Mouse (Mus musculus): Measurements from ENCODE around the gene Tenm4. TPM values are rescaled to one million over a fixed set of nuclear protein-coding genes. Genes with fewer than 3 reads are reported as not detected.
A peak's percentile ranks its signal among the peaks of the same experiment; 100 is the strongest.

Gene Tenm4
- total RNA-seq, 2 experiments from 2014 or later: under 0.01 TPM; not detected in 1

DNA sequence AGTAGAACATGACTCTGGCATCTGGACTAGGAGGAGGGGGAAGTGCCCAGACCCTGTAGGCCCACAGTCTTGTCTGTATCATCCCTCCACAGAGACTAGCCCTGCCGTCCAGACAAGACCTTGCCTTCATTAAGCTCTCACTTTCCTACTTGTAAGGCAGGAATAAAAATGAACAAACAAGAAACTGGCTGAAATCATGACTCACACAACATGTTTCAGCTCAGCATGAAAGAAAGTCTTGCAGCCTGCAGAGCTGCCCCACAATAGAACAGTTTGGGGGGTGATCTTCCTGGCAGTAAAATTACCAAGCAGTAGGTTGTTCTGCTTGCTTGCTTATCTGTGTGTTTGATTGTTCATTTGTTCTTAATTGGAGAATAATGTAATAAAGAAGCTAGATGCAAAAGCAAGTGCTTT, 539.6 kb downstream of the Tenm4 start:
- no peak for ATAC-seq (ENCODE audit: poor library complexity, severe bottlenecking)

DNA sequence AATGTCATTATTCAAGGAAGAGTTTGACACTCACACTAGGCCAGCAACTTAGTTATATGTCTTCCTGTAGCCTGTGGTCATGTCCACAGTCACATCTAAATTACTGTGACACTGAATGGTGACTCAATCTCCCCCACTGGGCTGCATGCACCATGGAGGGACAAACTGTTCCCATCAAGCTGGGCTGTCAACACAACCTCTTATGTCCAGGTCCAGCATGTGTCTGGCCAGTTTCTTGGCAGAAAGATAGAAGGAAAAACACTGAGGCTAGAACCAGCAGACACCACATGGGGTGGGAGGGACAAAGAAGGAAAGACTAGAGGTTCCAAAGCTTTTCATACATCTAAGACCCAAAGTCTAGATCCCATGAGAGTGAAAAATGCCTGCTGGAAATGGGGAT, 541.8 kb downstream of the Tenm4 start:
- ATAC-seq (ENCODE audit: poor library complexity, severe bottlenecking): no peak

GRCm38 (mm10) chr7:96716911-96717310, 545.9 kb downstream of the Tenm4 start:
- no peak for ATAC-seq (ENCODE audit: poor library complexity, severe bottlenecking)

DNA sequence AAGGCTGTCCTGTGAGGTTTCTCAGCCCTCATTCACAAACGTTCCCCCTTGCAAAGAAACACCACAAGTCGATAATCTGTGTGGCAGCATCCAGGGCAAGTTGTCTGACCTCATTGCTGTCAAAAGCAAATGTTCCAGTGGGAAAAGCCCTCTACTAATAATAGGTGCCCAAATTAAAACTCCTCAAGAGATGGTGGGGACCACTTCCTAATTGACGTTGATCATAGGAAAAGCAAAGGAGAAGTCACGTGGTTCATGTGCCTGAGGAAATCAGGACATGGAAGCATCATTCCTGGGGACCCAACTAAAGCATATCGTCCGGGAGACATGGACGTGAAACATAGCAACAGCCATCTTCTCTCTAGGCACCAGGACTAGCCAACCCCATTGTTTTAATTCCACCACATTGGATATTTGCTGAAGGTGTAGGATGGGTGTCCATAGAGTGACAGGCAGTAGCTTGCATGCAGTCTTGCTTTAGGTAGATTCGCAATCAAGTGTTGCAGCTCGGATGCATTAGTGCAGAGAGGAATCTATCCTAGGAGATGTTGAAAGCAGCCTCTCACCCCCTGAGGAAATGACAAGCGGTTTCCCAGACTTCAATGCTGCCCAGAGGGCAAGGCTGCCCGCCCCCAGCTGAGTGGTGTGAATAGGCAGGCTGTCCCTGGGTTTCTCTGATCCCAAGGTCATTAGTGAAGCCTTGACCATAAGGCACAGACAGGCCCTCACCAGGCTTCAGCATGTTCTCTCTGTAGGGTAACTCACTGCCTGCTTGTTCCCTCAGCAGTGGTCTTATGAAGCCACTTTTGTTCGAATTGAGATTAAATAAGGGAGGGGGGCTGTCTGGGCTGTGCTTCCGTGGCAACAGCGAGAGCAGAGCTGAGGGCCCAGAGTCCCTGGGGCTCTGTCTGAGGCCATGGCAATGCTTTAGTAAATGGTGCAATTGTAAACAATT, 547.4 kb downstream of the Tenm4 start:
- ATAC-seq (ENCODE audit: poor library complexity, severe bottlenecking): no peak

DNA sequence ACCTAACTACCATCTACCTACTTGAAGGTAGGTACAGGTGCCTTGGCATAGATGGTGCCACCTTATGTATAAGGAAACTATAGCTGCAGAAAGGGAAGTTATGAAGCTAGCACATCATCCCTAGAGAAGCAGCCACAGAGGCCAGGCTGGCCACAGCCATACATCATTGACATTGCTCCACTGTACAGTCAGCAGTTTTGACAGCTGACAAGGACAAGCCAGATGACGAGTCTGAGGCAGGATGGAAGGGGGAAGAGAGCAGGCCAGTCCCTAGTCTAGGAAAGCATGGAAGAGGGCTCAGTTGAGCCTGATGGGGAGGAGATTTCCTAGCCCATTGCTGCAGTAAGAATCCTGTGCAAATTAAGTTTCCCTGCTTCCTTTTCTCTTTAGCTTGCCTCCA, 548.9 kb downstream of the Tenm4 start:
- peak; percentile 29; the same call in 1 of the 2 replicates for ATAC-seq (ENCODE audit: poor library complexity, severe bottlenecking)

GRCm38 (mm10) chr7:96720465-96720864, 549.4 kb downstream of the Tenm4 start:
- no peak for ATAC-seq (ENCODE audit: poor library complexity, severe bottlenecking)

- no peak for ATAC-seq (ENCODE audit: poor library complexity, severe bottlenecking)
Measured at GRCm38 (mm10) chr7:96722796-96723195, 551.8 kb downstream of the Tenm4 start.

DNA sequence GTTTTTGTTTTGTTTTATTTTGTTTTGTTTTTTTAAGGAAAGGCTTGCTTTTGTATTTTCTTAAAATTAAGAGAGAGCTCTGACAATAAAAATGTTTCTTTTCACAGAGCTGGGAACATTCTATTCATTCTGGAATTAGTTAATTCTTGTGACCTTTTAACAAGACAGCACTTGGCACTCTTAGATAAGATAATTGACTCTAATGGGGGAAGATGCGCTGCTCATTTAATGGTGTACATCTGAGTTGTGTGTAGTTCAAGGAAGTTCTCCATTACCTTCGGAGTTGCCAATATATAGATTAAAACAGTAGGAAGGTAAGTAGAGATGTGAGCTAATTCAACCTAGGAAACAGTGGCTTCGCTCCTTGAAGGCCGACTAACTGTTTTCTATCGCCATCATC, 554.6 kb downstream of the Tenm4 start:
- no peak for ATAC-seq (ENCODE audit: poor library complexity, severe bottlenecking)

GRCm38 (mm10) chr7:96730360-96730759, 559.3 kb downstream of the Tenm4 start:
- ATAC-seq (ENCODE audit: poor library complexity, severe bottlenecking): peak; percentile 86

DNA sequence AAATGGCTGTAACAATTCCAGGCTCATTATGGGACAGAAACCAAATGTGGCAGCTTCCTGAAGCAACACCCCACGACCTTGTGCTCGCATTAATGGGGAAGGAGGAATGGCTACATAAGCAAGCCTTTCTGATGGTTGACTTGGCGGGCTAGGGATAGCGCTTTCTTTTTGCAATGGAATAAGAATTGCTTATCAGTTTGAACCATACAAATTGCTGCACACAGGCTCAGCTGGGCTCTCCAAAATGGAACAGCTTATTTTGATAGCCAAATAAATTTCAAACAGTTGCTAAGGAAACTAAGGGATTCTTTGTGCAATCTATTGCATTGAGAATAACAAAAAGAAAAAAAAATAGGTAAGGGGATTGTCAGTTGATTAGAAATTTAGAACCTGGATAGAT, 560.9 kb downstream of the Tenm4 start:
- ATAC-seq (ENCODE audit: poor library complexity, severe bottlenecking): no peak

GRCm38 (mm10) chr7:96734315-96735058, 563.4 kb downstream of the Tenm4 start:
- peak; percentile 58 for ATAC-seq (ENCODE audit: poor library complexity, severe bottlenecking)

- no peak for ATAC-seq (ENCODE audit: poor library complexity, severe bottlenecking)
Measured at GRCm38 (mm10) chr7:96740631-96741030, 569.6 kb downstream of the Tenm4 start.

GRCm38 (mm10) chr7:96742221-96742620, 571.2 kb downstream of the Tenm4 start:
- no peak for ATAC-seq (ENCODE audit: poor library complexity, severe bottlenecking)

DNA sequence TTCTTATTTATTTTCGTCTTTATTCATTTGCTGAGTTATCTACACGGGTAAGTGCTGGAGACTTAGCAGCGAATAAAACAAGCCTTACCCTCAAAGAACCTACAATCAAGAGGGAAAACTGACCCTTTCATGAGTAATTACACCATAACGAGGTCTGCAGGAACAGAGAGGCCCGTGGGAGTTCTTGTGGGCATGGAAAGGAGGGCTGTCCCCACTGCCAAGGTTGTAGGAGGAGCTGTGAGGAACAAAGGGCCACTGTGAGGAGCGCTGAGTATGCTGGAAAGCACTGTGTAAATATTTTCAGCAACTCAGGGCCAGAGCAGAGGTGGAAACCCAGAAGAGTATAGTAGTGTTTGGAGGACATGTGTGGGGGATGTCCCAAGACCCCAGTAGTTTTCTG, 574.9 kb downstream of the Tenm4 start:
- no peak for ATAC-seq (ENCODE audit: poor library complexity, severe bottlenecking)

- peak; percentile 82 for ATAC-seq (ENCODE audit: poor library complexity, severe bottlenecking)
Measured at GRCm38 (mm10) chr7:96746706-96747105, 575.7 kb downstream of the Tenm4 start.

GRCm38 (mm10) chr7:96748538-96749045, 577.5 kb downstream of the Tenm4 start:
- ATAC-seq (ENCODE audit: poor library complexity, severe bottlenecking): no peak

- ATAC-seq (ENCODE audit: poor library complexity, severe bottlenecking): no peak
Measured at GRCm38 (mm10) chr7:96749753-96750152, 578.7 kb downstream of the Tenm4 start.

GRCm38 (mm10) chr7:96751236-96751635, 580.2 kb downstream of the Tenm4 start:
- no peak for ATAC-seq (ENCODE audit: poor library complexity, severe bottlenecking)

DNA sequence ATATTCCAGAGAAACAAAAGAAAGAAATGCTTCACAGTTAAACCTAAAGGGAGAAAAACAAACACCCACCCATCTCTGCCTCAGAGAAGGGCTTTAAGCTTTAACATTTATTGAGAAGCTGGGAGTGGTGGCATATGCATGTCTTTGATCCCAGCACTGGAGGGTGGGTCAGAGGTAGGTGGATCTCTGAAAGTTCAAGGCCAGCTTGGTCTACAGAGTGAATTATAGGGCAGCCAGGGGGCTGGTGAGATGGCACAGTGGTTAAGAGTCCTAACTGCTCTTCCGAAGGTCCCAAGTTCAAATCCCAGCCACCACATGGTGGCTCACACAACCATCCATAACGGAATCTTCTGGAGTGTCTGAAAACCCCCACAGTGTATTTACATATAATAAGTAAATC, 581.7 kb downstream of the Tenm4 start:
- no peak for ATAC-seq (ENCODE audit: poor library complexity, severe bottlenecking)

DNA sequence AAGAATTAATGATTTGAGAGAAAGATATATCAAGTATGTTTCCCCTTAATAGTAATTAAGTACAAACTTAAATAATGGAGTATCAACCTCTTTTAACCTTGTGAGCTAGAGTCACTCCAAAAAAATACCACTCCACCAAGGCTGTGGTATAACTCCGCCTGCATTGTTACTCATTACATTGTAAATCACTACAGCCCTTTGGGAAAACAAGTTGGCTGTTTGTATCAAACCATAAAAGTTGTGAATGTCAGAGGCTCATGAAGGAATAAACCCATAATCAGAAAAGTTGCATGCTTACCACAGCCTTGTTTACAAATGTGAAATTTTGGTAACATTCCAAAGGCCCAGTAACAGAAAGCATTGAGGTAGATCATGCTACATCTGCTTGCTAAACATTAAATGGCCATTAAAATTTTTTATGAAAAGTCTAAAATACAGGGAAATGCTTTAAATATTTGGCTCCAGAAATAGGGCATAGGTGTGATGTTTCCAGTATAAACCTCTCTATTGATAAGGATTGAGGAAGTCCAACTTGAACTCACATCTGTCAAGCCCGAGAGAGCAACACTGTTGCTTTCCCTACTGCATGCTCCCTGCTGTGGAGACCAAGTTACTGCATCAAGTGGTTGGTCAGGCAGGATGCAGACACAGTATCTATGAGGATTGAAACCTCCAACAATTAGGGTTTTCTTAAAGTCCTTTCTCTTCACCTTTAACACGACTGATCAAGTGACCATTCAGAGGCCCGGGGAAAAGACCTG, 582.5 kb downstream of the Tenm4 start:
- ATAC-seq (ENCODE audit: poor library complexity, severe bottlenecking): no peak

GRCm38 (mm10) chr7:96754175-96754574, 583.1 kb downstream of the Tenm4 start:
- ATAC-seq (ENCODE audit: poor library complexity, severe bottlenecking): no peak

Measured in megakaryocyte, adult 5-6 weeks (primary cell).